Mouse (Mus musculus): ENCODE data around the gene Zfp26.

GRCm38 (mm10) chr9:20411460-20411859, 48.5 kb downstream of the Zfp26 start:
- TF ChIP-seq POLR2AphosphoS2 (IDR thresholded peaks at IDR 0.05; ENCODE audit: low read depth, low read length) (no peak), CHD2 (IDR thresholded peaks at IDR 0.05; ENCODE audit: low read length) (no peak), GABPA (IDR thresholded peaks at IDR 0.05; ENCODE audit: insufficient replicate concordance, low read depth, low read length) (no peak), POLR2A (IDR thresholded peaks at IDR 0.05; ENCODE audit: low read depth, low read length) (no peak), BHLHE40 (IDR thresholded peaks at IDR 0.05; ENCODE audit: low read depth, low read length) (no peak), RCOR1 (conservative IDR thresholded peaks at IDR 0.05; ENCODE audit: low read depth, low read length) (no peak)
